Mouse (Mus musculus) olfactory bulb, adult 2 months (tissue): ENCODE measurements around the gene Tmtc1.

Experiments
- CTCF ChIP-seq: fragments of 200-500 bp; IDR thresholded peaks from 2 replicates; pipeline ENCODE4 v1.5.1; 2012; ENCODE audit warnings: low read depth, mild to moderate bottlenecking, low read length, moderate library complexity; ENCODE audit not compliant: insufficient read depth
- POLR2A ChIP-seq: fragments of 200-500 bp; IDR thresholded peaks from 2 replicates; pipeline ENCODE4 v1.6.1; 2012; ENCODE audit warnings: mild to moderate bottlenecking, low read depth, low read length, moderate library complexity; ENCODE audit not compliant: insufficient read depth

DNA sequence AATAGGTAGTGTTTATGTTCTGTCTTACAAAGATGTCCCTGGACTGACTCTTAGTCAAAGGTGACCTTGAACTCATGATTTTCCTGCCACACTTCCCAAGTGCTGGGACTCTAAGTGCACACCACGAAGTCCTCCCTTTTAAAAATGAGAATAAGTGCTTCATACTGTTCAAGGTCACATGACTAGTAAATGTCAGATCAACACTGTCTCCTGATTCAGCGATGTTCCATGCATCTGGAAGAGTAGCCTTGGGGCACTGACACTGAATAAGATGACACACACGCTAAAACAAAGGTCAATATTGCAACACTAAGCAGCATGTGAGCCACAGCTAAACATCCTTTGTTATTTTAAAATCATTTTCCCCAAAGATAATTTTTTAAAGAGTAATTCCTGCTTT is 139.0 kb downstream of the Tmtc1 start:
- TF ChIP-seq CTCF (no peak), POLR2A (no peak)
